Mouse (Mus musculus) frontal cortex, postnatal 14 days (tissue): ENCODE measurements around the gene A430033K04Rik.

ENCODE experiments used
- DNase-seq, 2 experiments: peaks; one replicate each; pipeline ENCODE4 v3.0.0; 2022; ENCODE audit warnings: low spot score in 2 of 2

The A430033K04Rik gene

GRCm38 (mm10) chr5:138694496-138695167, 72.0 kb downstream of the A430033K04Rik start:
- peak in 1 of 2 experiments; percentile 27 for DNase-seq

DNA sequence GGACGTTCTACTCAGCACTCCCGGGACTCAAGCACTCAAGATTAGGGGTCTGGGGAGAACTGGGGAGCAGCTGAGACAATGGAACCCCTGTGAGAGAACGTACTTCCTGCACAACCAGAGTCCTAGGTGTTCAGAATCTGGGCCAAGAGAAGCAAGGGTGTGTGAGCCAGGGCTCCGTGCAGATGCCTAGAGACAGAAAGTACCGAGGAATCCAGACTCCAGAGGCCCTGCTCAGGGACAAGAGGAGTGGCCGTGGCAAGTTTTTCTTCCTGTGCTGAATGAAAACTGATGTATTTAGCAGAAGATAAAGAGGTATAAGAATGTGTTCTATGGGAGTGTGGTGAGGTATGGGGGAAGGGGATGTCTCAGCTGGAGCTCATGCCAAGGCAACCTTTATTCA, 74.8 kb downstream of the A430033K04Rik start:
- no peak for DNase-seq
